Comparison of ENCODE assay signal across 9 mouse cellular contexts in genomic region chr3:83701075-83701474, GRCm38 (mm10).
A peak's percentile ranks its signal among the peaks of the same experiment; 100 is the strongest.
DNase-seq lines count a peak whose midpoint lies in the region; ATAC-seq and TF ChIP-seq lines count a peak whose summit lies in the region.
"Had no signal": no experiment of that assay in that cellular context is flagged by ENCODE, and none has a peak within 500 bp of the region (broad histone marks: within the 10 kb centered on the region; RNA-seq: fewer than 3 reads in every experiment).

No protein-coding gene starts in this region.

- H3K27me3 ChIP-seq in neural tube, embryonic 14.5 days (ENCODE audit: control insufficient read depth, insufficient read depth, low read length) = no peaks in the 10 kb centered on the region
- H3K27me3 ChIP-seq: hindbrain, embryonic 15.5 days had no signal

- no peaks in the 10 kb centered on the region for H3K4me1 ChIP-seq in neural tube, embryonic 14.5 days (ENCODE audit: control insufficient read depth, insufficient read depth, low read length)
- H3K4me1 ChIP-seq: hindbrain, embryonic 15.5 days had no signal

- no peaks in the 10 kb centered on the region for H3K36me3 ChIP-seq in neural tube, embryonic 14.5 days (ENCODE audit: control insufficient read depth, insufficient read depth, low read length)
- H3K36me3 ChIP-seq: hindbrain, embryonic 15.5 days had no signal

- TF ChIP-seq CTCF in gastrocnemius, adult 2 months (IDR thresholded peaks at IDR 0.05) = peak; percentile 63

- no peaks in the 10 kb centered on the region for H3K9me3 ChIP-seq in neural tube, embryonic 14.5 days (ENCODE audit: control insufficient read depth, low read length)
- H3K9me3 ChIP-seq: hindbrain, embryonic 15.5 days had no signal

- 72% methylated on average over 1 of the region's 1 CpGs for WGBS in neural tube, embryonic 14.5 days

- peak; percentile 67; the same call in 1 of the 2 replicates for ATAC-seq in common myeloid progenitor, adult 5-6 weeks (replicated peaks; ENCODE audit: low read depth, poor library complexity, severe bottlenecking)
- peak; percentile 54; the same call in 1 of the 2 replicates for ATAC-seq in neural tube, embryonic 14.5 days (ENCODE audit: low read depth)
- no peak for ATAC-seq in megakaryocyte-erythroid progenitor cell, adult 5-6 weeks (replicated peaks; ENCODE audit: low FRiP score, low TSS enrichment, poor library complexity, severe bottlenecking)

- H3K4me3 ChIP-seq in gastrocnemius, adult 2 months = no peak overlapping the region
- H3K4me3 ChIP-seq in neural tube, embryonic 14.5 days (ENCODE audit: low read depth, low read length) = no peak overlapping the region
- H3K4me3 ChIP-seq: hindbrain, embryonic 15.5 days had no signal

- no peak overlapping the region for H3K4me2 ChIP-seq in neural tube, embryonic 14.5 days (ENCODE audit: low read depth, low read length)
- H3K4me2 ChIP-seq: hindbrain, embryonic 15.5 days had no signal

- no peak overlapping the region for H3K9ac ChIP-seq in neural tube, embryonic 14.5 days (replicated peaks; ENCODE audit: low read depth, low read length)
- H3K9ac ChIP-seq: hindbrain, embryonic 15.5 days had no signal

- intact Hi-C loops in gastrocnemius, adult 2 months (cut with DNase I) = no loop called here
- intact Hi-C loops in gastrocnemius, postnatal 14 days (cut with DNase I; ENCODE audit: low total_unique reads) = no loop called here

- H3K27ac ChIP-seq in gastrocnemius, adult 2 months = no peak overlapping the region
- H3K27ac ChIP-seq in neural tube, embryonic 14.5 days (ENCODE audit: low read depth, low read length) = no peak overlapping the region
- H3K27ac ChIP-seq: hindbrain, embryonic 15.5 days had no signal

- peak; percentile 24 for DNase-seq in gastrocnemius, adult 2 months
- no peak for DNase-seq in gastrocnemius, postnatal 14 days
- DNase-seq in right cerebral cortex, adult 18-20 months = peak; percentile 30
- no peak for DNase-seq in right cerebral cortex, postnatal 36 days (ENCODE audit: low spot score in 2 of 2)
- DNase-seq in kidney, postnatal 25 days = peak; percentile 46 to 55

Comparison
In these comparisons a context has a peak if more than half of its experiments do, and no peak if none do; other contexts are left out.
1. DNase-seq: peak in gastrocnemius, adult 2 months (single experiment), right cerebral cortex, adult 18-20 months (single experiment) and kidney, postnatal 25 days (2 of 2); none in gastrocnemius, postnatal 14 days (single experiment) and right cerebral cortex, postnatal 36 days (0 of 2).